Comparison of ENCODE assay signal across 16 mouse cellular contexts in genomic region chr14:28370713-28371112, GRCm38 (mm10).
"Had no signal": no experiment of that assay in that cellular context is flagged by ENCODE, and none has a peak within 500 bp of the region (broad histone marks: within the 10 kb centered on the region; RNA-seq: fewer than 3 reads in every experiment).

No protein-coding gene starts in this region.

- H3K9me3 ChIP-seq: limb, embryonic 12.5 days; limb, embryonic 15.5 days; liver, embryonic 13.5 days had no signal

- H3K4me1 ChIP-seq: liver, embryonic 13.5 days had no signal

- H3K27me3 ChIP-seq: limb, embryonic 15.5 days; liver, embryonic 13.5 days had no signal

- H3K27ac ChIP-seq: kidney, postnatal 0 days; liver, embryonic 13.5 days; stomach, postnatal 0 days had no signal

- DNase-seq: kidney, adult 8-10 months; left cerebral cortex, postnatal 4 days; liver, embryonic 13.5 days; lung, adult 2 months; lung, postnatal 14 days; lung, postnatal 4 days; midbrain, embryonic 14.5 days; right cerebral cortex, postnatal 14 days; right cerebral cortex, postnatal 4 days; thymus, adult 18-20 months; thymus, postnatal 36 days had no signal

- H3K9ac ChIP-seq: limb, embryonic 12.5 days; limb, embryonic 15.5 days; liver, embryonic 13.5 days had no signal

- H3K4me2 ChIP-seq: limb, embryonic 12.5 days; limb, embryonic 15.5 days; liver, embryonic 13.5 days; midbrain, embryonic 11.5 days had no signal

- H3K36me3 ChIP-seq: limb, embryonic 12.5 days; limb, embryonic 15.5 days; liver, embryonic 13.5 days had no signal

- H3K4me3 ChIP-seq: limb, embryonic 12.5 days; limb, embryonic 15.5 days; liver, embryonic 13.5 days had no signal
